In genomic region chr11:102901199-102901598, GRCm38 (mm10) we compare ENCODE assay signal across 17 mouse cellular contexts. TPM values are rescaled to one million over a fixed set of nuclear protein-coding genes. Genes with fewer than 3 reads are reported as not detected.
DNase-seq lines count a peak whose midpoint lies in the region; ATAC-seq and TF ChIP-seq lines count a peak whose summit lies in the region.
"Had no signal": no experiment of that assay in that cellular context is flagged by ENCODE, and none has a peak within 500 bp of the region (broad histone marks: within the 10 kb centered on the region; RNA-seq: fewer than 3 reads in every experiment).

No protein-coding gene starts in this region.

- no peaks in the 10 kb centered on the region for H3K9me3 ChIP-seq in heart, postnatal 0 days (replicated peaks; ENCODE audit: control insufficient read depth, low read length)
- H3K9me3 ChIP-seq in heart, embryonic 10.5 days: no peaks in the 10 kb centered on the region
- no peaks in the 10 kb centered on the region for H3K9me3 ChIP-seq in liver, embryonic 13.5 days (replicated peaks)
- H3K9me3 ChIP-seq in liver, embryonic 12.5 days (replicated peaks): no peaks in the 10 kb centered on the region
- H3K9me3 ChIP-seq in CH12.LX (replicated peaks; ENCODE audit: low read length): no peaks in the 10 kb centered on the region
- H3K9me3 ChIP-seq in MEL (replicated peaks; ENCODE audit: insufficient read depth, low read length): no peaks in the 10 kb centered on the region
- H3K9me3 ChIP-seq: embryonic facial prominence, embryonic 15.5 days; forebrain, embryonic 15.5 days; liver, embryonic 15.5 days had no signal

- ATAC-seq in heart, postnatal 0 days (ENCODE audit: insufficient read depth, low read depth): peak; percentile 14; the same call in 1 of the 2 replicates
- no peak for ATAC-seq in liver, embryonic 13.5 days (ENCODE audit: low read depth)
- ATAC-seq in liver, embryonic 12.5 days: no peak

- 55% methylated on average over 4 of the region's 4 CpGs for WGBS in heart, postnatal 0 days
- 55% methylated on average over 4 of the region's 4 CpGs for WGBS in heart, embryonic 10.5 days
- WGBS in liver, embryonic 13.5 days (ENCODE audit: insufficient replicate concordance): 52% methylated on average over 4 of the region's 4 CpGs
- WGBS in liver, embryonic 12.5 days (ENCODE audit: insufficient replicate concordance): 64% methylated on average over 4 of the region's 4 CpGs

- no peaks in the 10 kb centered on the region for H3K4me1 ChIP-seq in heart, postnatal 0 days (ENCODE audit: control insufficient read depth, insufficient read depth)
- H3K4me1 ChIP-seq in heart, embryonic 10.5 days: peaks cover 21% of the 10 kb centered on the region
- peaks cover 31% of the 10 kb centered on the region for H3K4me1 ChIP-seq in liver, embryonic 13.5 days (replicated peaks)
- peaks cover 35% of the 10 kb centered on the region for H3K4me1 ChIP-seq in liver, embryonic 12.5 days
- peaks cover 3 to 11% of the 10 kb centered on the region in 2 experiments; a peak in 2 of 4 replicates for H3K4me1 ChIP-seq in CH12.LX (ENCODE audit: control insufficient read depth in 1 of 2, insufficient read depth in 2 of 2)
- H3K4me1 ChIP-seq in MEL (ENCODE audit: control insufficient read depth in 1 of 2, insufficient read depth in 2 of 2, low read length in 2 of 2): peaks cover 0 to 3% of the 10 kb centered on the region in 2 experiments; a peak in 3 of 4 replicates

- TF ChIP-seq CTCF in heart, postnatal 0 days (IDR thresholded peaks at IDR 0.05; ENCODE audit: low read depth): no peak
- TF ChIP-seq CTCF in CH12.LX (conservative IDR thresholded peaks at IDR 0.05 in 1 of 2, IDR thresholded peaks at IDR 0.05 in 1 of 2; ENCODE audit: low read depth in 2 of 2, low read length in 2 of 2) (no peak), MEL (IDR thresholded peaks at IDR 0.05 in 2 of 3, conservative IDR thresholded peaks at IDR 0.05 in 1 of 3; ENCODE audit: control insufficient read depth in 1 of 3, insufficient read depth in 1 of 3, low read depth in 2 of 3, low read length in 3 of 3, poor library complexity in 1 of 3, severe bottlenecking in 1 of 3) (no peak)

- TF ChIP-seq EP300 in heart, postnatal 0 days (IDR thresholded peaks at IDR 0.05; ENCODE audit: low read depth): no peak
- TF ChIP-seq EP300 in CH12.LX (IDR thresholded peaks at IDR 0.05; ENCODE audit: low read length) (no peak), MEL (IDR thresholded peaks at IDR 0.05; ENCODE audit: low read depth in 1 of 2, low read length in 2 of 2) (no peak)

- no peak overlapping the region for H3K4me3 ChIP-seq in heart, postnatal 0 days (ENCODE audit: low read depth, low read length)
- H3K4me3 ChIP-seq in heart, embryonic 10.5 days: no peak overlapping the region
- no peak overlapping the region for H3K4me3 ChIP-seq in liver, embryonic 13.5 days (replicated peaks)
- H3K4me3 ChIP-seq in liver, embryonic 12.5 days: no peak overlapping the region
- H3K4me3 ChIP-seq in CH12.LX (replicated peaks in 1 of 3; ENCODE audit: low read depth in 2 of 3, low read length in 2 of 3, poor library complexity in 1 of 3) (no peak overlapping the region), MEL (ENCODE audit: control insufficient read depth in 1 of 2, insufficient read depth in 1 of 2, low read depth in 2 of 2, low read length in 2 of 2) (no peak overlapping the region)
- H3K4me3 ChIP-seq: embryonic facial prominence, embryonic 15.5 days; forebrain, embryonic 15.5 days; gastrocnemius, adult 2 months; liver, embryonic 15.5 days had no signal

- peak overlapping the region; percentile 14; the same call in 1 of the 2 replicates for H3K4me2 ChIP-seq in heart, postnatal 0 days (ENCODE audit: low read depth, low read length)
- no peak overlapping the region for H3K4me2 ChIP-seq in liver, embryonic 13.5 days
- H3K4me2 ChIP-seq in liver, embryonic 12.5 days: no peak overlapping the region
- H3K4me2 ChIP-seq in CH12.LX (ENCODE audit: insufficient read depth, low read depth, poor library complexity, severe bottlenecking): no peak overlapping the region
- H3K4me2 ChIP-seq: embryonic facial prominence, embryonic 15.5 days; forebrain, embryonic 15.5 days; liver, embryonic 15.5 days had no signal

- no peak overlapping the region for H3K27ac ChIP-seq in heart, postnatal 0 days (ENCODE audit: low read depth)
- no peak overlapping the region for H3K27ac ChIP-seq in heart, embryonic 10.5 days
- H3K27ac ChIP-seq in liver, embryonic 13.5 days: peak overlapping the region; percentile 1; the same call in 1 of the 2 replicates
- no peak overlapping the region; the same call in 1 of the 2 replicates for H3K27ac ChIP-seq in liver, embryonic 12.5 days
- H3K27ac ChIP-seq in CH12.LX (ENCODE audit: insufficient read depth, low read depth) (no peak overlapping the region), MEL (ENCODE audit: control insufficient read depth, low read depth, low read length) (no peak overlapping the region)
- H3K27ac ChIP-seq: embryonic facial prominence, embryonic 15.5 days; forebrain, embryonic 15.5 days; gastrocnemius, adult 2 months; liver, embryonic 15.5 days had no signal

- peaks cover 10% of the 10 kb centered on the region; the same call in 1 of the 2 replicates for H3K36me3 ChIP-seq in heart, postnatal 0 days (replicated peaks; ENCODE audit: control insufficient read depth, insufficient read depth, low read length)
- peaks cover 15% of the 10 kb centered on the region for H3K36me3 ChIP-seq in heart, embryonic 10.5 days
- H3K36me3 ChIP-seq in liver, embryonic 13.5 days: peaks cover 22% of the 10 kb centered on the region
- H3K36me3 ChIP-seq in liver, embryonic 12.5 days: peaks cover 23% of the 10 kb centered on the region
- H3K36me3 ChIP-seq in CH12.LX (replicated peaks in 1 of 2; ENCODE audit: control insufficient read depth in 1 of 2, insufficient read depth in 1 of 2, low read length in 1 of 2) (peaks cover 18 to 31% of the 10 kb centered on the region in 2 experiments), MEL (ENCODE audit: control insufficient read depth in 1 of 2, insufficient read depth in 2 of 2, low read length in 2 of 2) (no peaks in the 10 kb centered on the region; a peak in 2 of 4 replicates)
- H3K36me3 ChIP-seq: forebrain, embryonic 15.5 days had no signal

- TF ChIP-seq RAD21 in CH12.LX (IDR thresholded peaks at IDR 0.05; ENCODE audit: low read depth, low read length): no peak
- TF ChIP-seq RAD21 in MEL (IDR thresholded peaks at IDR 0.05; ENCODE audit: low read depth, low read length): no peak

- TF ChIP-seq POLR2A in CH12.LX (IDR thresholded peaks at IDR 0.05; ENCODE audit: low read depth, low read length) (no peak), MEL (IDR thresholded peaks at IDR 0.05; ENCODE audit: control insufficient read depth in 1 of 2, insufficient read depth in 1 of 2, low read depth in 1 of 2, low read length in 2 of 2, poor library complexity in 1 of 2) (no peak)

- 0 out of 2 replicates have a peak, but pooled peaks cover 8% of the 10 kb centered on the region for H3K27me3 ChIP-seq in heart, postnatal 0 days (ENCODE audit: control insufficient read depth, insufficient read depth, low read length)
- peaks cover 42% of the 10 kb centered on the region for H3K27me3 ChIP-seq in heart, embryonic 10.5 days (ENCODE audit: insufficient read depth, poor library complexity, severe bottlenecking)
- H3K27me3 ChIP-seq in liver, embryonic 13.5 days: peaks cover 12% of the 10 kb centered on the region
- H3K27me3 ChIP-seq in liver, embryonic 12.5 days (replicated peaks): peaks cover 30% of the 10 kb centered on the region
- H3K27me3 ChIP-seq in CH12.LX (replicated peaks) (peaks cover 25% of the 10 kb centered on the region), MEL (ENCODE audit: control insufficient read depth in 1 of 2, insufficient read depth in 2 of 2, low read length in 2 of 2) (no peaks in the 10 kb centered on the region)
- H3K27me3 ChIP-seq: forebrain, embryonic 15.5 days had no signal

- in situ Hi-C loops in CH12.LX (cut with MboI; ENCODE audit: low pct_ligation_motif_present, low pct_unique_long_range_greater_than_20kb, low sequenced_read_pairs): no loop called here

- H3K79me2 ChIP-seq in CH12.LX (replicated peaks; ENCODE audit: control insufficient read depth, extremely low read depth, insufficient read depth, poor library complexity, severe bottlenecking) (no peaks in the 10 kb centered on the region), MEL (ENCODE audit: control insufficient read depth, insufficient read depth, low read length, poor library complexity) (no peaks in the 10 kb centered on the region)

- H3K9ac ChIP-seq in heart, postnatal 0 days (replicated peaks; ENCODE audit: low read depth, low read length): no peak overlapping the region
- H3K9ac ChIP-seq in liver, embryonic 13.5 days: no peak overlapping the region
- no peak overlapping the region for H3K9ac ChIP-seq in liver, embryonic 12.5 days
- H3K9ac ChIP-seq in CH12.LX (ENCODE audit: insufficient read depth, low read depth) (no peak overlapping the region), MEL (ENCODE audit: control insufficient read depth, low read depth, low read length, poor library complexity, severe bottlenecking) (no peak overlapping the region)
- H3K9ac ChIP-seq: embryonic facial prominence, embryonic 15.5 days; forebrain, embryonic 15.5 days; liver, embryonic 15.5 days had no signal

- dilution Hi-C loops in CH12.LX (cut with MboI; ENCODE audit: extremely low pct_ligation_motif_present, extremely low pct_unique_long_range_greater_than_20kb, low sequenced_read_pairs): no loop called here

- DNase-seq in heart, postnatal 0 days (ENCODE audit: low spot score): peak; percentile 9
- no peak for DNase-seq in heart, embryonic 10.5 days (ENCODE audit: low spot score)
- DNase-seq in liver, embryonic 13.5 days: no peak
- DNase-seq in CH12.LX (ENCODE audit: extremely low read depth) (no peak), MEL (ENCODE audit: low read depth, low spot score) (no peak)
- DNase-seq in right cerebral cortex, adult 18-20 months: no peak
- no peak for DNase-seq in adrenal gland, adult (ENCODE audit: inconsistent age in 2 of 2, low spot score in 1 of 2)

RNA-seq across cellular contexts. Expression of gene Gfap, which starts 0.5 kb away (rescaled TPM):
- total RNA-seq in heart, postnatal 0 days (2014; rRNA removed; ENCODE audit: low replicate concordance): 0.46 TPM in 1 of 2 replicates, not detected in the other
- polyA plus RNA-seq in heart, postnatal 0 days (2015; fragmentation: Nextera tagmentation; extraction: Ambion mirVana): 0.04 and 0.10 TPM in 2 replicates
- 0.05 and 0.09 TPM in 2 replicates for polyA plus RNA-seq in heart, embryonic 10.5 days (2016; fragmentation: Nextera tagmentation; extraction: Ambion mirVana)
- 7.2 and 7.7 TPM in 2 replicates for polyA plus RNA-seq in liver, embryonic 13.5 days (2015; fragmentation: Nextera tagmentation; extraction: Ambion mirVana)
- polyA plus RNA-seq in liver, embryonic 12.5 days (2016; fragmentation: Nextera tagmentation; extraction: Ambion mirVana): 7.3 and 7.6 TPM in 2 replicates
- total RNA-seq in CH12.LX (2012; rRNA removed): not detected in 2 replicates
- total RNA-seq in CH12.LX (2014; rRNA removed): not detected in 2 replicates
- not detected in 2 replicates for polyA plus RNA-seq in CH12.LX (2012; ENCODE audit: insufficient read length, low read depth)
- total RNA-seq in MEL (2012; rRNA removed): 1.3 and 2.0 TPM in 2 replicates
- 1 to 10 TPM in 1 of 2 experiments, not detected in 1; 2.5 TPM for polyA plus RNA-seq in MEL (2012; ENCODE audit: insufficient read depth in 1 of 2, insufficient read length in 2 of 2, low read depth in 1 of 2, low replicate concordance in 2 of 2, missing spikeins in 1 of 2)
- total RNA-seq: gastrocnemius, adult 2 months; megakaryocyte progenitor cell, adult 5-6 weeks had no signal

RNA-seq across cellular contexts. Expression of gene Fam187a, which starts 16.2 kb away (rescaled TPM):
- not detected in 2 replicates for total RNA-seq in heart, postnatal 0 days (2014; rRNA removed; ENCODE audit: low replicate concordance)
- polyA plus RNA-seq in heart, postnatal 0 days (2015; fragmentation: Nextera tagmentation; extraction: Ambion mirVana): not detected in 2 replicates
- not detected in 2 replicates for polyA plus RNA-seq in heart, embryonic 10.5 days (2016; fragmentation: Nextera tagmentation; extraction: Ambion mirVana)
- polyA plus RNA-seq in liver, embryonic 13.5 days (2015; fragmentation: Nextera tagmentation; extraction: Ambion mirVana): 0.06 TPM in 1 of 2 replicates, not detected in the other
- not detected in 2 replicates for polyA plus RNA-seq in liver, embryonic 12.5 days (2016; fragmentation: Nextera tagmentation; extraction: Ambion mirVana)
- total RNA-seq in CH12.LX (2012; rRNA removed): not detected in 2 replicates
- total RNA-seq in CH12.LX (2014; rRNA removed): not detected in 2 replicates
- polyA plus RNA-seq in CH12.LX (2012; ENCODE audit: insufficient read length, low read depth): not detected in 2 replicates
- total RNA-seq in MEL (2012; rRNA removed): 0.08 TPM in 1 of 2 replicates, not detected in the other
- under 1 TPM in 1 of 2 experiments, not detected in 1; 0.08 TPM for polyA plus RNA-seq in MEL (2012; ENCODE audit: insufficient read depth in 1 of 2, insufficient read length in 2 of 2, low read depth in 1 of 2, low replicate concordance in 2 of 2, missing spikeins in 1 of 2)
- total RNA-seq: adrenal gland, postnatal 14 days; gastrocnemius, adult 2 months; layer of hippocampus, postnatal 10 days; megakaryocyte progenitor cell, adult 5-6 weeks had no signal
- polyA plus RNA-seq: cerebellum, adult 2 months; embryonic facial prominence, embryonic 15.5 days; forebrain, embryonic 15.5 days; liver, embryonic 15.5 days; spleen, adult 2 months had no signal

RNA-seq across cellular contexts. Expression of gene Ccdc103, which starts 20.2 kb away (rescaled TPM):
- total RNA-seq in heart, postnatal 0 days (2014; rRNA removed; ENCODE audit: low replicate concordance): not detected in 2 replicates
- polyA plus RNA-seq in heart, postnatal 0 days (2015; fragmentation: Nextera tagmentation; extraction: Ambion mirVana): 0.66 and 0.75 TPM in 2 replicates
- polyA plus RNA-seq in heart, embryonic 10.5 days (2016; fragmentation: Nextera tagmentation; extraction: Ambion mirVana): 0.62 and 0.93 TPM in 2 replicates
- polyA plus RNA-seq in liver, embryonic 13.5 days (2015; fragmentation: Nextera tagmentation; extraction: Ambion mirVana): 0.91 and 1.4 TPM in 2 replicates
- 0.85 and 0.97 TPM in 2 replicates for polyA plus RNA-seq in liver, embryonic 12.5 days (2016; fragmentation: Nextera tagmentation; extraction: Ambion mirVana)
- total RNA-seq in CH12.LX (2012; rRNA removed): 0.38 and 0.42 TPM in 2 replicates
- total RNA-seq in CH12.LX (2014; rRNA removed): 0.24 and 0.58 TPM in 2 replicates
- polyA plus RNA-seq in CH12.LX (2012; ENCODE audit: insufficient read length, low read depth): 0.20 TPM in 1 of 2 replicates, not detected in the other
- 1.6 and 2.1 TPM in 2 replicates for total RNA-seq in MEL (2012; rRNA removed)
- 1 to 10 TPM in 1 of 2 experiments, not detected in 1; 1.4 TPM for polyA plus RNA-seq in MEL (2012; ENCODE audit: insufficient read depth in 1 of 2, insufficient read length in 2 of 2, low read depth in 1 of 2, low replicate concordance in 2 of 2, missing spikeins in 1 of 2)
- total RNA-seq: gastrocnemius, adult 2 months had no signal
- polyA plus RNA-seq: spleen, adult 2 months had no signal

RNA-seq across cellular contexts. Expression of gene Eftud2, which starts 20.4 kb away (rescaled TPM):
- 36.6 and 42.6 TPM in 2 replicates for total RNA-seq in heart, postnatal 0 days (2014; rRNA removed; ENCODE audit: low replicate concordance)
- polyA plus RNA-seq in heart, postnatal 0 days (2015; fragmentation: Nextera tagmentation; extraction: Ambion mirVana): 56.7 and 59.1 TPM in 2 replicates
- 206 and 238 TPM in 2 replicates for polyA plus RNA-seq in heart, embryonic 10.5 days (2016; fragmentation: Nextera tagmentation; extraction: Ambion mirVana)
- polyA plus RNA-seq in liver, embryonic 13.5 days (2015; fragmentation: Nextera tagmentation; extraction: Ambion mirVana): 144 and 160 TPM in 2 replicates
- 192 and 196 TPM in 2 replicates for polyA plus RNA-seq in liver, embryonic 12.5 days (2016; fragmentation: Nextera tagmentation; extraction: Ambion mirVana)
- total RNA-seq in CH12.LX (2012; rRNA removed) (216 and 259 TPM in 2 replicates), CH12.LX (2014; rRNA removed) (117 and 135 TPM in 2 replicates), MEL (2012; rRNA removed) (261 and 266 TPM in 2 replicates)
- polyA plus RNA-seq in CH12.LX (2012; ENCODE audit: insufficient read length, low read depth) (403 and 410 TPM in 2 replicates), MEL (2012; ENCODE audit: insufficient read depth in 1 of 2, insufficient read length in 2 of 2, low read depth in 1 of 2, low replicate concordance in 2 of 2, missing spikeins in 1 of 2) (1,000 to 10,000 TPM in 1 of 2 experiments, 100 to 1,000 TPM in 1; 424 to 1,215 TPM)

RNA-seq across cellular contexts. Expression of gene Kif18b, which starts 23.7 kb away (rescaled TPM):
- 9.6 and 24.5 TPM in 2 replicates for total RNA-seq in heart, postnatal 0 days (2014; rRNA removed; ENCODE audit: low replicate concordance)
- polyA plus RNA-seq in heart, postnatal 0 days (2015; fragmentation: Nextera tagmentation; extraction: Ambion mirVana): 1.2 and 1.3 TPM in 2 replicates
- polyA plus RNA-seq in heart, embryonic 10.5 days (2016; fragmentation: Nextera tagmentation; extraction: Ambion mirVana): 7.7 and 12.1 TPM in 2 replicates
- polyA plus RNA-seq in liver, embryonic 13.5 days (2015; fragmentation: Nextera tagmentation; extraction: Ambion mirVana): 9.0 and 9.3 TPM in 2 replicates
- polyA plus RNA-seq in liver, embryonic 12.5 days (2016; fragmentation: Nextera tagmentation; extraction: Ambion mirVana): 12.4 and 14.0 TPM in 2 replicates
- total RNA-seq in CH12.LX (2012; rRNA removed): 50.1 and 54.4 TPM in 2 replicates
- total RNA-seq in CH12.LX (2014; rRNA removed): 30.5 and 32.6 TPM in 2 replicates
- 47.6 and 54.0 TPM in 2 replicates for polyA plus RNA-seq in CH12.LX (2012; ENCODE audit: insufficient read length, low read depth)
- total RNA-seq in MEL (2012; rRNA removed): 36.1 and 40.8 TPM in 2 replicates
- 100 to 1,000 TPM in 1 of 2 experiments, 10 to 100 TPM in 1; 45.7 to 116 TPM for polyA plus RNA-seq in MEL (2012; ENCODE audit: insufficient read depth in 1 of 2, insufficient read length in 2 of 2, low read depth in 1 of 2, low replicate concordance in 2 of 2, missing spikeins in 1 of 2)
- total RNA-seq: gastrocnemius, adult 2 months had no signal
